Mouse (Mus musculus) G1E (cell line): ENCODE data around the gene Gabrd.

Source experiments
- CTCF ChIP-seq: IDR thresholded peaks from 2 replicates; pipeline ENCODE4 v1.5.1; 2012; ENCODE audit warnings: low read depth, low read length, inconsistent platforms, mixed read lengths
- GATA1 ChIP-seq: IDR thresholded peaks from 2 replicates; pipeline ENCODE4 v1.6.1; 2012; ENCODE audit warnings: borderline replicate concordance, low read length, inconsistent platforms, mixed read lengths
- POLR2AphosphoS5 ChIP-seq: IDR thresholded peaks from 2 replicates; pipeline ENCODE4 v1.6.1; 2012; ENCODE audit warnings: low read depth, low read length, inconsistent platforms; ENCODE audit not compliant: insufficient replicate concordance

GRCm38 (mm10) chr4:155433993-155434392 is 36.1 kb upstream of the Gabrd start:
- TF ChIP-seq GATA1 = no peak
- no peak for TF ChIP-seq CTCF
- no peak for TF ChIP-seq POLR2AphosphoS5
